ENCODE assay signal across 11 mouse cellular contexts in genomic region chr10:34233931-34234745, GRCm38 (mm10). TPM values are rescaled to one million over a fixed set of nuclear protein-coding genes. Genes with fewer than 3 reads are reported as not detected.
DNase-seq lines count a peak whose midpoint lies in the region; ATAC-seq and TF ChIP-seq lines count a peak whose summit lies in the region.
"Had no signal": no experiment of that assay in that cellular context is flagged by ENCODE, and none has a peak within 500 bp of the region (broad histone marks: within the 10 kb centered on the region; RNA-seq: fewer than 3 reads in every experiment).

No protein-coding gene starts in this region.

- ATAC-seq in forebrain, embryonic 14.5 days: no peak
- no peak for ATAC-seq in forebrain, embryonic 16.5 days
- no peak for ATAC-seq in lung, embryonic 14.5 days (ENCODE audit: insufficient read depth)
- peak; percentile 63; the same call in 1 of the 2 replicates for ATAC-seq in neutrophil, adult 5-6 weeks (ENCODE audit: extremely low read depth, insufficient number of reproducible peaks, low FRiP score, poor library complexity, severe bottlenecking)

- H3K27me3 ChIP-seq in forebrain, embryonic 14.5 days (replicated peaks; ENCODE audit: control insufficient read depth, insufficient read depth, low read length): no peaks in the 10 kb centered on the region
- no peaks in the 10 kb centered on the region for H3K27me3 ChIP-seq in forebrain, embryonic 16.5 days (replicated peaks; ENCODE audit: control insufficient read depth, insufficient read depth, low read length)
- no peaks in the 10 kb centered on the region for H3K27me3 ChIP-seq in lung, embryonic 14.5 days (ENCODE audit: insufficient read depth, low read length)
- H3K27me3 ChIP-seq: lung, embryonic 15.5 days had no signal

- 18% methylated on average over 2 of the region's 2 CpGs for WGBS in forebrain, embryonic 14.5 days
- 28% methylated on average over 2 of the region's 2 CpGs for WGBS in forebrain, embryonic 16.5 days
- WGBS in lung, embryonic 14.5 days: 30% methylated on average over 2 of the region's 2 CpGs

- no peak for TF ChIP-seq POLR2A in bone marrow macrophage, adult 2 months (IDR thresholded peaks at IDR 0.05; ENCODE audit: borderline replicate concordance, low read depth, low read length)

- peak; percentile 3 for DNase-seq in forebrain, embryonic 14.5 days (ENCODE audit: low spot score)
- DNase-seq in lung, embryonic 14.5 days: peak; percentile 38
- no peak for DNase-seq in lung, postnatal 4 days
- DNase-seq in kidney, adult 11 months: no peak
- DNase-seq in right cerebral cortex, postnatal 36 days (ENCODE audit: low spot score in 2 of 2): no peak
- DNase-seq: layer of hippocampus, adult 9-11 months had no signal

- no peak overlapping the region for H3K4me2 ChIP-seq in forebrain, embryonic 14.5 days (ENCODE audit: low read length)
- no peak overlapping the region for H3K4me2 ChIP-seq in forebrain, embryonic 16.5 days (ENCODE audit: low read length)
- no peak overlapping the region for H3K4me2 ChIP-seq in lung, embryonic 14.5 days
- H3K4me2 ChIP-seq: lung, embryonic 15.5 days had no signal

- H3K27ac ChIP-seq in forebrain, embryonic 14.5 days (ENCODE audit: low read depth, low read length): no peak overlapping the region
- H3K27ac ChIP-seq in forebrain, embryonic 16.5 days (ENCODE audit: low read length): no peak overlapping the region
- no peak overlapping the region for H3K27ac ChIP-seq in lung, embryonic 14.5 days (ENCODE audit: low read depth)
- H3K27ac ChIP-seq in bone marrow macrophage, adult 2 months (ENCODE audit: insufficient read depth, low read depth, low read length): peak overlapping the region; percentile 8; the same call in 1 of the 2 replicates
- H3K27ac ChIP-seq: lung, embryonic 15.5 days had no signal

- H3K4me3 ChIP-seq in forebrain, embryonic 14.5 days (ENCODE audit: low read depth, low read length): no peak overlapping the region
- H3K4me3 ChIP-seq in forebrain, embryonic 16.5 days (replicated peaks; ENCODE audit: low read length): no peak overlapping the region
- H3K4me3 ChIP-seq in lung, embryonic 14.5 days (ENCODE audit: low read depth, low read length): no peak overlapping the region
- no peak overlapping the region for H3K4me3 ChIP-seq in bone marrow macrophage, adult 2 months (ENCODE audit: insufficient read depth, low read length)
- H3K4me3 ChIP-seq: erythroblast, embryonic 14.5 days; lung, embryonic 15.5 days had no signal

- H3K9ac ChIP-seq in forebrain, embryonic 14.5 days (ENCODE audit: low read length): no peak overlapping the region
- no peak overlapping the region for H3K9ac ChIP-seq in forebrain, embryonic 16.5 days (replicated peaks; ENCODE audit: low read depth, low read length)
- H3K9ac ChIP-seq in lung, embryonic 14.5 days: no peak overlapping the region
- H3K9ac ChIP-seq: lung, embryonic 15.5 days had no signal

- H3K9me3 ChIP-seq in forebrain, embryonic 14.5 days (replicated peaks; ENCODE audit: control insufficient read depth, low read length): no peaks in the 10 kb centered on the region
- H3K9me3 ChIP-seq in forebrain, embryonic 16.5 days (ENCODE audit: control insufficient read depth, low read length): no peaks in the 10 kb centered on the region
- H3K9me3 ChIP-seq in lung, embryonic 14.5 days (ENCODE audit: low read depth, low read length): no peaks in the 10 kb centered on the region
- H3K9me3 ChIP-seq: lung, embryonic 15.5 days had no signal

- H3K36me3 ChIP-seq in forebrain, embryonic 14.5 days (ENCODE audit: control insufficient read depth, insufficient read depth, low read length): no peaks in the 10 kb centered on the region
- H3K36me3 ChIP-seq in forebrain, embryonic 16.5 days (ENCODE audit: control insufficient read depth, insufficient read depth): no peaks in the 10 kb centered on the region
- H3K36me3 ChIP-seq in lung, embryonic 14.5 days (ENCODE audit: insufficient read depth): no peaks in the 10 kb centered on the region
- H3K36me3 ChIP-seq: lung, embryonic 15.5 days had no signal

- TF ChIP-seq CTCF in lung, embryonic 14.5 days (IDR thresholded peaks at IDR 0.05; ENCODE audit: low read depth): peak; percentile 48
- TF ChIP-seq CTCF in bone marrow macrophage, adult 2 months (IDR thresholded peaks at IDR 0.05; ENCODE audit: low read depth, low read length): no peak

- H3K4me1 ChIP-seq in forebrain, embryonic 14.5 days (ENCODE audit: control insufficient read depth, insufficient read depth, low read length): no peaks in the 10 kb centered on the region
- H3K4me1 ChIP-seq in forebrain, embryonic 16.5 days (replicated peaks; ENCODE audit: control insufficient read depth, insufficient read depth, low read length): no peaks in the 10 kb centered on the region
- no peaks in the 10 kb centered on the region for H3K4me1 ChIP-seq in lung, embryonic 14.5 days (ENCODE audit: insufficient read depth)
- peaks cover 31% of the 10 kb centered on the region for H3K4me1 ChIP-seq in bone marrow macrophage, adult 2 months (ENCODE audit: control insufficient read depth, insufficient read depth, low read length)

RNA-seq across cellular contexts. Expression of gene Dse, which starts 26.6 kb away (rescaled TPM):
- polyA plus RNA-seq in forebrain, embryonic 14.5 days (2014; fragmentation: Nextera tagmentation; extraction: Ambion mirVana): 6.2 and 7.6 TPM in 2 replicates
- 4.5 and 6.2 TPM in 2 replicates for polyA plus RNA-seq in forebrain, embryonic 16.5 days (2015; fragmentation: Nextera tagmentation; extraction: Ambion mirVana)
- polyA plus RNA-seq in lung, embryonic 14.5 days (2014; fragmentation: Nextera tagmentation; extraction: Ambion mirVana): 40.9 and 41.4 TPM in 2 replicates
- 91.2 and 104 TPM in 2 replicates for polyA plus RNA-seq in bone marrow macrophage, adult 2 months (2012; ENCODE audit: insufficient read depth, insufficient read length, missing spikeins)
- 4.7 and 5.1 TPM in 2 replicates for total RNA-seq in neutrophil, adult 5-6 weeks (2017)
- polyA plus RNA-seq: erythroblast, embryonic 14.5 days had no signal

RNA-seq across cellular contexts. Expression of gene Tspyl1, which starts 47.9 kb away (rescaled TPM):
- polyA plus RNA-seq in forebrain, embryonic 14.5 days (2014; fragmentation: Nextera tagmentation; extraction: Ambion mirVana): 70.6 and 75.6 TPM in 2 replicates
- 138 TPM in 2 replicates for polyA plus RNA-seq in forebrain, embryonic 16.5 days (2015; fragmentation: Nextera tagmentation; extraction: Ambion mirVana)
- 50.6 and 52.6 TPM in 2 replicates for polyA plus RNA-seq in lung, embryonic 14.5 days (2014; fragmentation: Nextera tagmentation; extraction: Ambion mirVana)
- 74.2 and 74.4 TPM in 2 replicates for polyA plus RNA-seq in bone marrow macrophage, adult 2 months (2012; ENCODE audit: insufficient read depth, insufficient read length, missing spikeins)
- 90.4 and 96.0 TPM in 2 replicates for total RNA-seq in neutrophil, adult 5-6 weeks (2017)

Comparison
In these comparisons a context has a peak if more than half of its experiments do, and no peak if none do; other contexts are left out.
1. DNase-seq: peak in forebrain, embryonic 14.5 days (single experiment) and lung, embryonic 14.5 days (single experiment); none in lung, postnatal 4 days (0 of 2), kidney, adult 11 months (single experiment) and right cerebral cortex, postnatal 36 days (0 of 2).